Mouse (Mus musculus) myocyte (in vitro differentiated cells): ENCODE data around the gene Fam78b.

Source experiments
- E2F4 ChIP-seq: IDR thresholded peaks from one replicate; pipeline ENCODE4 v1.6.1; 2011; ENCODE audit warnings: mild to moderate bottlenecking, control low read depth, moderate library complexity; ENCODE audit not compliant: insufficient read depth
- MYOD1 ChIP-seq, 3 experiments: IDR thresholded peaks; one replicate each; pipeline ENCODE4 v1.6.1; 2011; ENCODE audit warnings: control low read depth in 2 of 3, low read depth in 2 of 3, mild to moderate bottlenecking in 2 of 3, moderate library complexity in 1 of 3; ENCODE audit not compliant: insufficient read length in 2 of 3, control insufficient read depth in 1 of 3
- MYOG ChIP-seq, 3 experiments: IDR thresholded peaks; one replicate each; pipeline ENCODE4 v1.6.1; 2011; ENCODE audit warnings: control low read depth in 2 of 3, low read depth in 2 of 3, mild to moderate bottlenecking in 2 of 3; ENCODE audit not compliant: insufficient read length in 2 of 3, control insufficient read depth in 1 of 3, insufficient read depth in 1 of 3
- POLR2A ChIP-seq: IDR thresholded peaks from one replicate; pipeline ENCODE4 v1.6.1; 2011; ENCODE audit warnings: low read depth, mild to moderate bottlenecking, control low read depth, moderate library complexity; ENCODE audit not compliant: insufficient read length
- POLR2AphosphoS2 ChIP-seq: IDR thresholded peaks from one replicate; pipeline ENCODE4 v1.6.1; 2011; ENCODE audit warnings: low read depth, control low read depth; ENCODE audit not compliant: insufficient read length
- TCF3 ChIP-seq: IDR thresholded peaks from one replicate; pipeline ENCODE4 v1.6.1; 2011; ENCODE audit warnings: low read depth, control low read depth; ENCODE audit not compliant: insufficient read length
- USF1 ChIP-seq: IDR thresholded peaks from one replicate; pipeline ENCODE4 v1.6.1; 2011; ENCODE audit warnings: low read depth, mild to moderate bottlenecking, control low read depth, moderate library complexity

- TF ChIP-seq USF1: no peak
- TF ChIP-seq POLR2A: no peak
- TF ChIP-seq POLR2AphosphoS2: no peak
- no peak for TF ChIP-seq E2F4
- no peak for TF ChIP-seq MYOD1 (IDR thresholded peaks at IDR 0.05; ENCODE audit: control insufficient read depth in 1 of 3, insufficient read length in 2 of 3, low read depth in 2 of 3)
- TF ChIP-seq TCF3: no peak
- TF ChIP-seq MYOG (IDR thresholded peaks at IDR 0.05; ENCODE audit: control insufficient read depth in 1 of 3, insufficient read depth in 1 of 3, insufficient read length in 2 of 3, low read depth in 2 of 3): no peak
These were observed 113.9 kb downstream of the Fam78b start for GRCm38 (mm10) chr1:167115121-167115520.
